Mouse (Mus musculus) thymus, postnatal 36 days (tissue): Measurements from ENCODE around the gene Maneal.

Source experiments
- DNase-seq, 2 experiments: peaks; one replicate each; pipeline ENCODE4 v3.0.0; 2022; ENCODE audit warnings: mixed read lengths in 2 of 2

The Maneal gene

DNA sequence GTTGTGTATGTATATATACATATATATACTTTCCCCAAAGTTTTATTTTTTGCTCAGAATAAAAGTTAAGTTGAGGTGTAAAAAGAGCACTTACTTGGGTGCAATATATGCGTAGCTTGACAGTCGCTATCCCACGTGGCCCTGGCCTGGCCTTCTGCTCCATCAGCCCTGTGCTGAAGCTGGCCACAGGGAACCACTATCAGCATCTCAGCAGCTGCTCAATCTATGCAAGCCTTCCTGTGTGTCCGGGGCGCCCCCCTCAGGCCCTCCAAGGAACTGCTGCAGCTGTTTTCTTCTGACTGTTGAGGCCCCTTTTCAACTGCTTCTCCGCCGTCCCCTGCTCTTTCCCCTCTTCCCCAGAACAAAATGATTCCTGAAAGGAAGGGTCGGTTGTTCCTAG lies 14.4 kb downstream of the Maneal start:
- DNase-seq, result peak; percentile 71 to 79

- peak; percentile 30 for DNase-seq
These were observed 18.5 kb downstream of the Maneal start for GRCm38 (mm10) chr4:124843493-124843892.

- no peak for DNase-seq
These were observed 21.0 kb downstream of the Maneal start for GRCm38 (mm10) chr4:124840998-124841397.

DNA sequence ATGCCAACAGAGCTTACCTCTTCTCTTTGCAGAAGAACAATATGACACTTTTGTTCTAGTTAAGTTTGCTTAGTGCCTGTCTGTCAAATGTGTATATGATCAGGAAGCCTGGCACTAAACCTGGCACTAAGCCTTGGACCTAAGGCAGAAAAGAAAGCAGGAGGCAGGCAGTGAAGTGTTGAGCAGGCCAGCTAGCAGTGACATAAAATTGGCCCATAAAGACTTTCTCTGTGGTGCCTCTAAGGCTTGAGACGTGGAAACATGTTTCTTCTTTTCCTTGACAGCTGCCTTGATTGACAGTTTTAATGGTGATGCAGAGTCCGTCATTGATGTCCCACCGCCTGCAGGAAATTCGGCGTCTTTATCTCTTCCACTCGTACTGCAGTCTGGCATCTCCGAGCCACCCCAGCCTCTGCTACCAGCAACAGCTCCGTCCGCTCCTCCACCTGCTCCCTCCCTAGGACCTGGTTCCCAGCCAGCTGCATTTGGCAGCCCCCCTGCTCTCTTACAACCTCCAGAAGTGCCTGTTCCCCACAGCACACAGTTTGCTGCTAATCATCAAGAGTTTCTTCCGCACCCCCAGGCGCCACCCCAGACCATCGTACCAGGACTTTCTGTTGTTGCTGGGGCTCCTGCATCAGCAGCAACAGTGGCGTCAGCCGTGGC lies 23.8 kb downstream of the Maneal start:
- DNase-seq, result no peak

- DNase-seq, result no peak
These were observed 29.2 kb downstream of the Maneal start for GRCm38 (mm10) chr4:124832796-124833195.

DNA sequence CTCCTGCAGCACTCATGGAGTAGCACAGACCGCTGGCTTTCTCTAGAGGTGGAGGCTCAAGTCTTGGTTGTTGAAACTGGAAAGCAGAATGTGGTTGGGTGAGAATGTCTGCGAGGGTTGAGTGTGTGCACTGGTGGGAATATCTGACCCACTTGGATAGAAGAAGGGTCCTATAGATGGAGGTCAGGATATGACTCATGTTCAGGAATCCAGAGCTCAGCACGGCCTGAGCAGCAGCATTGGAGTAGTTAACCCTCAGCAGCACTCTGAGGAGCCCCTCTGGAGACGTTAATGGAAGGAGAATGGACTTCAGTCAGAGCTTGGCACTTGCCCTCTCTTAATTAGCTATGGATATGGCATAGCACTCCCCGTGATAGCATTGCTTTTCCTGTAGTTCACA lies 32.3 kb downstream of the Maneal start:
- DNase-seq, result no peak

- DNase-seq, result no peak
These were observed 36.5 kb downstream of the Maneal start for GRCm38 (mm10) chr4:124825371-124825965.

DNA sequence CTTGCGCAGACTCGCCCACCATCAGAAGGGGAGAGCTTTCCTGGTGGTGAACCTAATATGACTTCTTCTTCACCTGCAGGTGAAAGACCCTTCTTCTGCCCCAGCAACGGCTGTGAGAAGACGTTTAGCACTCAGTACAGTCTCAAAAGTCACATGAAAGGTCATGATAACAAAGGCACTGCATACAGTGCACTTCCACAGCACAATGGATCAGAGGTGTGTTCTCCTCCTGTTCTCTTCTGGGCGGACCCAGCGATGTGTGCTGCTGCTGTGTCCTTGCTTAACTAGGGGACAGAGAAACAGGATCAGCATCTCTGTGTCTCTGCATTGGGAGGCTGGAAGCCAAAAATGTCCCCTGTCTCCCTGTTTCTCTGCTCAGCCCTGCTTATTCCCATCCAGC lies 37.0 kb downstream of the Maneal start:
- DNase-seq, result no peak

- DNase-seq, result no peak
These were observed 43.1 kb downstream of the Maneal start for GRCm38 (mm10) chr4:124818832-124819231.

GRCm38 (mm10) chr4:124817803-124818202 lies 44.2 kb downstream of the Maneal start:
- DNase-seq, result no peak

DNA sequence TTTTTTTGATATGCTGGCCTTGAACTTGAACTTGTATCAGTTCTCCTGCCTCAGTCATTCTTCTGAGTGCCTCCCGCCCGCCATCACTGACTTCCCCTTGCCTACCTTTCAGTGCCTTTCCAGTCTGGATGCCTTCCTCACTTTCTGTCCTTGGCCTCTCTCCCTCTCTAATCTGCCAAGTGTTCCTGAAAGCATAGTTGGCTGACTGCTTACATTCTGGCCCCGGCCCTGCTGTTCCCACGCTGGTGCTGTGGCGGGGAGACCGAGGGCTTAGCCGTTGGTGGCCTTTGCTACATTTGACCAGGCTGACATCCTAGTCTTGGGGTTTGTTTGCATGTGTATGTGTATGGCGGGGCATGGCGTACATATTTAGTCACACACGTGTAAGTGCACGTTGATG lies 46.1 kb downstream of the Maneal start:
- DNase-seq, result no peak

DNA sequence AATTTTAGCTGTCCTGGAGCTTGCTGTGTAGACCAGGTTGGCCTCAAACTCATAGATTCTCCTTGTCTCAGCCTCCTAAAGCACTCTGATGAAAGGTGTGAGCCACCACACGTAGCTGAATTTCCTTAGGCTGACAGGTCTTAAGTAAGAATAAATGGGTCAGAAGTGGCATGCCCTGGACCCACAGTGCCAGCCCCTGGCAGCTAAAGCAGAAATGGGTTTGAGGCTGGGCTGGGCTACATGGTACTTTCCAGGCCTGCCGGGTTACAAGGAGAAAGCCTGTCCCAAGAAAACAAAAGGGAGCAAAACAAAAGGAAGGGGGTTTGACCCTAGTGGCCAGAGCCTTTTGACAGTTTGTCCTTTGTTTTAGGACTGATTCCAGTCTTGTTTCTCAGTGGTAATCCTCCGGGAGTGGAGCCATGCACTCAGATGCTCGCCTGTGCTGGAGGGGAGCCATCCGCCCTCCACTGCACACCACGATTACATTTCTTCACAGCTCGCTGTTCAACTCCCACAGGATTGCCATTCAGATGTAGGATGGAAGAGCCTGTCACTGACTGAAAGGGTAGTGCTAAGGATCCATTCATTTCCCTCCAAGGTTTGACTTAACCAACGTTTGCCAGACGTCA lies 50.5 kb downstream of the Maneal start:
- DNase-seq, result no peak

- DNase-seq, result no peak
These were observed 51.9 kb downstream of the Maneal start for GRCm38 (mm10) chr4:124810056-124810455.

- no peak for DNase-seq
These were observed 52.7 kb downstream of the Maneal start for GRCm38 (mm10) chr4:124809136-124809883.

DNA sequence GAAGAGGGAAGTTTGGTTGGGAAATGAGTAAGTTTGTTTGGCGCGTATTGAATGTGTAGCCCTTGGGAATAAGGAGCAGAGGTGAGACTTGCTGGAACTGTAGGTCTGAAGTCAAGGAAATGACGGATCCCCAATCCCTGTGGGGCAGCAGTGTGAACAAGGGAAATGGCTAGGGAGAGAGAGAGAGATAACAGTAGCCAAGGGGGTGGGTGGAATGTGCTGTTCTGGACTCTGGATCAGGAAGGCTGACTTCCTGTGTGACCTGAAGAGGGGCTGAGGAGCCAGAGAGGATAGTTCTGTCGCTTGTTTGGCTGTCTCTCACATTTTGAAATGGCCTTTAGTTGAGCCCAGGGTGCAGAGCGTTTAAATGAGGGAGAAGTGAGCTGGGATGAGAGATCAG lies 53.5 kb downstream of the Maneal start:
- no peak for DNase-seq
